Mouse (Mus musculus): ENCODE results near the gene Fkbp4.
"Not testable (repeated sequence)": the region's sequence is repeated elsewhere in the genome, so short reads cannot be mapped to it uniquely, and the experiment has no call there.

The Fkbp4 gene

GRCm38 (mm10) chr6:128397574-128398261 lies 40.8 kb downstream of the Fkbp4 start:
- DNase-seq (ENCODE audit: extremely low spot score, low read depth, low spot score): no peak

GRCm38 (mm10) chr6:128390683-128391082 lies 47.8 kb downstream of the Fkbp4 start:
- DNase-seq (ENCODE audit: extremely low spot score, low read depth, low spot score): no peak

- no peak for DNase-seq (ENCODE audit: extremely low spot score, low read depth, low spot score)
Observed at GRCm38 (mm10) chr6:128389185-128389584, 49.3 kb downstream of the Fkbp4 start.

- DNase-seq (ENCODE audit: extremely low spot score, low read depth, low spot score): no peak
Observed at GRCm38 (mm10) chr6:128385026-128385425, 53.5 kb downstream of the Fkbp4 start.

- no peak for DNase-seq (ENCODE audit: extremely low spot score, low read depth, low spot score)
Observed at GRCm38 (mm10) chr6:128383752-128384151, 54.7 kb downstream of the Fkbp4 start.

GRCm38 (mm10) chr6:128381254-128381653 lies 57.2 kb downstream of the Fkbp4 start:
- DNase-seq (ENCODE audit: extremely low spot score, low read depth, low spot score): no peak

GRCm38 (mm10) chr6:128380594-128381167 lies 57.8 kb downstream of the Fkbp4 start:
- DNase-seq (ENCODE audit: extremely low spot score, low read depth, low spot score): not testable (repeated sequence)

Measured in hindlimb bud, embryonic 11.5 days (tissue).